Mouse (Mus musculus): ENCODE measurements around the gene Serpinb12.

GRCm38 (mm10) chr1:107000424-107000823 is 66.2 kb downstream of the Serpinb12 start:
- TF ChIP-seq CTCF (IDR thresholded peaks at IDR 0.05; ENCODE audit: low read depth) (no peak), EP300 (IDR thresholded peaks at IDR 0.05; ENCODE audit: low read depth) (no peak)

All from heart, postnatal 0 days (tissue).